Mouse (Mus musculus) E14TG2a.4 (cell line): ENCODE results near the gene Cmtm3.
A peak's percentile ranks its signal among the peaks of the same experiment; 100 is the strongest.

Experiments used
- CTCF ChIP-seq: conservative IDR thresholded peaks from 2 replicates; pipeline ENCODE4 v1.5.1; 2014; ENCODE audit warnings: low read length
- NANOG ChIP-seq: IDR thresholded peaks from 2 replicates; pipeline ENCODE4 v1.6.1; 2014; ENCODE audit warnings: borderline replicate concordance, low read length, mixed read lengths
- POU5F1 ChIP-seq: IDR thresholded peaks from 2 replicates; pipeline ENCODE4 v1.6.1; 2014; ENCODE audit warnings: low read length, borderline replicate concordance

- peak; percentile 20 for TF ChIP-seq CTCF
- TF ChIP-seq POU5F1 = no peak
- no peak for TF ChIP-seq NANOG
Measured at GRCm38 (mm10) chr8:104337890-104338289, 1.3 kb upstream of the Cmtm3 start.
